Mouse (Mus musculus) 3134 (cell line): ENCODE results near the gene Khdrbs2.
"Not testable (repeated sequence)": the region's sequence is repeated elsewhere in the genome, so short reads cannot be mapped to it uniquely, and the experiment has no call there.

Experiments used
- DNase-seq: peaks from one replicate; pipeline ENCODE4 v3.0.0-alpha.2; 2011; ENCODE audit warnings: low spot score; ENCODE audit not compliant: insufficient read length; ENCODE audit errors: extremely low read depth

Gene Khdrbs2

GRCm38 (mm10) chr1:32463103-32463516, 290.6 kb downstream of the Khdrbs2 start:
- DNase-seq = no peak

GRCm38 (mm10) chr1:32471022-32471421, 298.5 kb downstream of the Khdrbs2 start:
- no peak for DNase-seq

GRCm38 (mm10) chr1:32471502-32472214, 299.1 kb downstream of the Khdrbs2 start:
- no peak for DNase-seq

GRCm38 (mm10) chr1:32487944-32488343, 315.4 kb downstream of the Khdrbs2 start:
- DNase-seq = no peak

GRCm38 (mm10) chr1:32503381-32503780, 330.9 kb downstream of the Khdrbs2 start:
- DNase-seq = no peak

GRCm38 (mm10) chr1:32547194-32547593, 374.7 kb downstream of the Khdrbs2 start, which contains the start of gene Gm5415:
Gene Gm5415, minus strand, starts transcription at chr1:32547294.
- DNase-seq = not testable (repeated sequence)

GRCm38 (mm10) chr1:32553459-32553858, 380.9 kb downstream of the Khdrbs2 start:
- no peak for DNase-seq

GRCm38 (mm10) chr1:32553925-32554324, 381.4 kb downstream of the Khdrbs2 start:
- DNase-seq = no peak

GRCm38 (mm10) chr1:32568901-32569300, 396.4 kb downstream of the Khdrbs2 start:
- DNase-seq = no peak

- no peak for DNase-seq
These were observed 453.5 kb downstream of the Khdrbs2 start for GRCm38 (mm10) chr1:32626060-32626459.

GRCm38 (mm10) chr1:32632415-32633354, 460.2 kb downstream of the Khdrbs2 start:
- DNase-seq = no peak

- no peak for DNase-seq
These were observed 460.9 kb downstream of the Khdrbs2 start for GRCm38 (mm10) chr1:32633404-32633803.

- DNase-seq = no peak
These were observed 466.6 kb downstream of the Khdrbs2 start for GRCm38 (mm10) chr1:32639118-32639517.

GRCm38 (mm10) chr1:32649647-32650209, 477.2 kb downstream of the Khdrbs2 start:
- no peak for DNase-seq

GRCm38 (mm10) chr1:32693806-32694205, 521.3 kb downstream of the Khdrbs2 start:
- DNase-seq = no peak

GRCm38 (mm10) chr1:32700132-32700531, 527.6 kb downstream of the Khdrbs2 start:
- DNase-seq = no peak

GRCm38 (mm10) chr1:32701267-32701666, 528.8 kb downstream of the Khdrbs2 start:
- DNase-seq = no peak
